Mouse (Mus musculus): ENCODE data around the gene Ampd1. TPM values are rescaled to one million over a fixed set of nuclear protein-coding genes. Genes with fewer than 3 reads are reported as not detected.

The Ampd1 gene
- polyA plus RNA-seq, 1 experiment from 2014 or later, result 0.70 TPM

DNA sequence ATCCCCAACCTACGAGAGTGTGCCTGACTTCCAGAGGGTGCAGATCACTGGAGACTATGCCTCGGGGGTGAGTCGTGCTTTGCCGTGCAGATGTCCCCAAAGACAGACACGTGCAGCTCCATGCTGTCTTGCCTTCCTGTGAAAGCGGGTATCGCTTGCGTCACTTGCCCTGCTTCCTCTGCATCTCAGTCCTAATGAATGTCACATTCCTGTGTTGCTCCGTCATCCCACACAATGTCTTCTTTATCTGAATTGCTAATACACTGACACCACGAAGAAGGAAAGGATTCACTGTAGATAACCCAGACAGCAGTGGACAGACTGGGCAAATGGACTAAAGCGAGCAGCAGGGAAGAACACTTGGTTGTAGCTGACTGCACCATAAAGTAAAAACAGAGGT lies 7.2 kb downstream of the Ampd1 start:
- Histone ChIP-seq H3K4me2 (no peak overlapping the region), H3K27ac (no peak overlapping the region), H3K9ac (no peak overlapping the region), H3K4me3 (replicated peaks) (no peak overlapping the region), H3K9me3 (replicated peaks) (no peaks in the 10 kb centered on the region), H3K27me3 (no peaks in the 10 kb centered on the region), H3K4me1 (no peaks in the 10 kb centered on the region), H3K36me3 (no peaks in the 10 kb centered on the region)
- 75% methylated on average over 11 of the region's 11 CpGs for WGBS
- no peak for ATAC-seq (replicated peaks; ENCODE audit: low FRiP score)

DNA sequence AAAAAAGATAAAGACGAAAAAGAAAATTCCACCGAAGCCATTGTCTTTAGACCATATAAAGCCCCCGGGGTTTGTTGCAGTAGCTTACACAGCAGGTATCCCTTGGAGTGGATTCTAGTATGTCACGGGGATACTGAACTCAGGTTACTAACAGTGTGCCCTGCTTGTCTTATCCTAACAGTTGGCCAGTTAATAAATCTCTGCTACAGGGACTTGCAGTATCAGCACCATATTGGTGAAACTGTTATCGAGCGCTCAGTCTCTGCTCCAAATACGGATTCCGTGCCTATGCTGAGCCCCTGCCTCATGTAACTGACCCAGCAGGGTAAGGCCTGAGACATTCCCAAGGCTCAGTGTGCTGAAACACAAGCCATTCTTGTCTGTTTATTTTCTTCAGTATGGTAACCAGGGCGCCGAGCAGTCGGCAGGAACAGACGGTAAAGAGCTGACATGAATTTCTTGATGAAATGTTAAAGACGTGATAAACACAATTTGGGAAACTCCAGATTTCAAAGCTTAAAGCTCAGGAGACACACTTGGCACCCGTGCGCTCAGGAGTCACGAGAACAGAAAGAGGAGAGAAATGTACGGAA lies 8.1 kb downstream of the Ampd1 start:
- Histone ChIP-seq H3K27me3 (no peaks in the 10 kb centered on the region), H3K4me2 (no peak overlapping the region), H3K4me1 (no peaks in the 10 kb centered on the region), H3K9me3 (replicated peaks) (no peaks in the 10 kb centered on the region), H3K36me3 (no peaks in the 10 kb centered on the region), H3K27ac (no peak overlapping the region), H3K9ac (no peak overlapping the region), H3K4me3 (replicated peaks) (no peak overlapping the region)
- 77% methylated on average over 17 of the region's 17 CpGs for WGBS
- no peak for ATAC-seq (replicated peaks; ENCODE audit: low FRiP score)

DNA sequence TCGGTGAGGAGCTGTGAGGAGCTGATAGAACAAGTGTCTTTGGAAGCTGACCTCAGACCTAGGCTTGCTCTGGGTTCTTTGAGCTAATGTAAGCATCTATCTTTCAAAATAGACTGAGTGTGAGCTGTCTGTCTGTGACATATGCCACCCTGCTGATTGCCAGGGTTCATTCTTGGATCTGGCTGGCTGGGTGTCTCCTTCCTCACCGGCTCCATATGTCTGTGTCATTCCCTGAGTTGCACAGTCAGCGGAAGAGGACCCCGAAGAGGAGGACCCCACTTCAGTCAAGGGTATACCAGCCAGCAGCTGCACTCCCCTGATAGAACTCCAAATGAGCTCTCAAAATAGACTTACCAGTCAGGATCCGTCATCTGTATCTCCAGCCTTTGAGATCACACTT lies 8.9 kb downstream of the Ampd1 start:
- Histone ChIP-seq H3K27ac (no peak overlapping the region), H3K9me3 (replicated peaks) (no peaks in the 10 kb centered on the region), H3K4me3 (replicated peaks) (no peak overlapping the region), H3K27me3 (no peaks in the 10 kb centered on the region), H3K4me2 (no peak overlapping the region), H3K4me1 (no peaks in the 10 kb centered on the region), H3K9ac (no peak overlapping the region), H3K36me3 (no peaks in the 10 kb centered on the region)
- no peak for ATAC-seq (replicated peaks; ENCODE audit: low FRiP score)
- WGBS, result 86% methylated on average over 5 of the region's 5 CpGs

DNA sequence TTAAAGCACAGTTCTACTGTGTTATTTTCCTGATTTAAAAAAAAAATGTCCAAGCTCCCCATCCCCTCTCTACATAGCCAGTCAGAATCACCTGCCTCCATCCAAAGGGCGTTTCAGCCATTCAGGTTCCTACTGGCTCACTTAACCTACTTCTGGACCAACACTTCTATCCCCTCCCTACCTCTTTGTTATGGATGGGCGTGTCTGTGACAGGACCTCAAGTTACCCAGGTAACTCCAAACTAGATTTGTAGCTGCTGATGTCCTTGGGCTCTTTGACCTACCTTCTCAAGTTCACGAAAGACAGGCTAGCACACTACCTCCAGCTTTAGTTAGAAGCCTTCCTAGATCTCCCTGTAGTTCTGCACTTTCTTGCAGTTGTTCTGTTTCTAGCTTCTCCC lies 12.2 kb downstream of the Ampd1 start:
- Histone ChIP-seq H3K27me3 (no peaks in the 10 kb centered on the region), H3K4me3 (replicated peaks) (no peak overlapping the region), H3K4me2 (no peak overlapping the region), H3K36me3 (no peaks in the 10 kb centered on the region), H3K27ac (no peak overlapping the region), H3K4me1 (no peaks in the 10 kb centered on the region), H3K9me3 (replicated peaks) (no peaks in the 10 kb centered on the region), H3K9ac (no peak overlapping the region)
- no peak for ATAC-seq (replicated peaks; ENCODE audit: low FRiP score)
- 81% methylated on average over 3 of the region's 3 CpGs for WGBS

DNA sequence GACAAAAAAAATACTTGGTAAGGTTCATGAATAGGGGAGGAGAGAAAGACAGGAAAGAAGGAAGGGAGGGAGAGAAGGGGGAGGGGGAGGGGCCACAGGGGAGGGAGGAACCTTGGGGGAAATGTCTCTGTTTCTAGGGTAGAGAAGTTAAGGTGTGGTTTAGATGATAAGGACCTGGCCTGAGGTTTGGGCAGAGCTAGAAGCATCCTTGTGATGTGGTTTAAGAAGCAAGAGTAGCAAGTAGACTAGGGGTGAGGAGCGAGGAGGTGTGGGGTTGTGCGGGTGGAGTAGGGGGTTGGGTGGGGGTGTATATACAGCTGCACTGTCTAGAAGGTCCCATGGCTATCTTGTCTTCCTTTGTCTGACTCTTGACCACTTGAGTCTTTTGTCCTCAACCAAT lies 17.9 kb downstream of the Ampd1 start:
- Histone ChIP-seq H3K27ac (no peak overlapping the region), H3K9ac (no peak overlapping the region), H3K27me3 (no peaks in the 10 kb centered on the region), H3K4me1 (no peaks in the 10 kb centered on the region), H3K9me3 (replicated peaks) (no peaks in the 10 kb centered on the region), H3K36me3 (no peaks in the 10 kb centered on the region), H3K4me3 (replicated peaks) (no peak overlapping the region), H3K4me2 (no peak overlapping the region)
- ATAC-seq (replicated peaks; ENCODE audit: low FRiP score), result no peak
- WGBS, result 89% methylated on average over 2 of the region's 2 CpGs

DNA sequence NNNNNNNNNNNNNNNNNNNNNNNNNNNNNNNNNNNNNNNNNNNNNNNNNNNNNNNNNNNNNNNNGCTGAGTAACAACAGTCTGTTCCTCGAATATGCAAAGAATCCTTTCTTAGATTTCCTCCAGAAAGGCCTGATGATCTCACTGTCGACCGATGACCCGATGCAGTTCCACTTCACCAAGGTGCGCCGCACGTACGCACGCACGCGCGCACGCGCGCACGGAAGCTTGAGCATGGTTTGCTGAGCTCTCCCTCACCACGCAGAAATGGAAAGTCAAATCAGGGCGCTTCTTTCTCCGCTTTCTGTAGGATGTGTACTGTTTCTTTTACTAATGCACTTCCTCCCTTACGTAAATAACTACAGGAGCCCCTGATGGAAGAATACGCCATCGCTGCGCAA lies 24.8 kb downstream of the Ampd1 start:
- no peak overlapping the region for H3K4me3 ChIP-seq (replicated peaks)
- H3K36me3 ChIP-seq, result no peaks in the 10 kb centered on the region
- WGBS, result 81% methylated on average over 23 of the region's 23 CpGs
- no peaks in the 10 kb centered on the region for H3K9me3 ChIP-seq (replicated peaks)
- H3K27ac ChIP-seq, result no peak overlapping the region
- ATAC-seq (replicated peaks; ENCODE audit: low FRiP score), result no peak
- peaks cover 11% of the 10 kb centered on the region for H3K4me1 ChIP-seq
- no peak overlapping the region for H3K9ac ChIP-seq
- H3K27me3 ChIP-seq, result no peaks in the 10 kb centered on the region
- H3K4me2 ChIP-seq, result no peak overlapping the region

DNA sequence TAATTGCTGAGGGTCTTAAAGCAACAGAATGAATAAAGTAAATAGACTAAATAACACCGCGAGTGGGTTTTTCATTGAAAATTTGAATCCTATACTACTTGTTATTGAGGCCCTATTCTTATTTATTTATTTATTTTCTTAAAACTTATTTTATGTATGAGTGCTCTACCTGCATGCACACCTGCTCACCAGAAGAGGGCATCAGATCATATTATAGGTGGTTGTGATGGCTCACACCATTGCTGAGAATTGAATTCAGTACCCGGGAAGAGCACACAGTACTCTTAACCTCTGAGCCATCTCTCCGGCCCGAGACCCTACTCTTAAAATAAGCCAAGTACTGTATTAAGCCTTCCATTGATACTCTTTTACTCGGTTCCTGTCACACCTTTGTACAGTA lies 25.9 kb downstream of the Ampd1 start:
- no peaks in the 10 kb centered on the region for H3K27me3 ChIP-seq
- WGBS, result 87% methylated on average over 6 of the region's 6 CpGs
- H3K4me3 ChIP-seq (replicated peaks), result no peak overlapping the region
- peaks cover 11% of the 10 kb centered on the region for H3K4me1 ChIP-seq
- no peak for ATAC-seq (replicated peaks; ENCODE audit: low FRiP score)
- H3K9ac ChIP-seq, result no peak overlapping the region
- H3K9me3 ChIP-seq (replicated peaks), result no peaks in the 10 kb centered on the region
- no peaks in the 10 kb centered on the region for H3K36me3 ChIP-seq
- H3K27ac ChIP-seq, result no peak overlapping the region
- H3K4me2 ChIP-seq, result no peak overlapping the region

DNA sequence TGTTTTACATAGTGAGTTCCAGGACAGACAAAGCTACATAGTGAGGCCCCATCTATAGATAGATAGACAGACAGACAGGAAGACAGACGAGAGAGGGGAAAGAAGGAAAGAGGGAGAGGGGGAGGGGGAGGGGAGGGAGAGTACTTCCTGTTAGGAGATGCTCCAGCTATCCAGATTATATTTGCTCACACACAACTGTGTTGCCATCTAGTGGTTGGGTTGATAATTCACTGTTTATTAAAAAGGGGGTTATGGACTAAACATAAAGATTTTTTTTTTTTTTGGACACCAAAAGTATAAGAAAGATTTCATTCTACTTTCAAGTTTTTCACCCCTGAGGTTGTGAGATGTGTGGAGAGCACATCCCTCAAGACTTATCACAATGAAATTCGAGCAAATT lies 26.9 kb downstream of the Ampd1 start:
- WGBS, result 68% methylated on average over 2 of the region's 2 CpGs
- H3K27me3 ChIP-seq, result no peaks in the 10 kb centered on the region
- no peaks in the 10 kb centered on the region for H3K36me3 ChIP-seq
- H3K4me3 ChIP-seq (replicated peaks), result no peak overlapping the region
- no peak overlapping the region for H3K9ac ChIP-seq
- H3K27ac ChIP-seq, result no peak overlapping the region
- ATAC-seq (replicated peaks; ENCODE audit: low FRiP score), result no peak
- H3K9me3 ChIP-seq (replicated peaks), result no peaks in the 10 kb centered on the region
- H3K4me1 ChIP-seq, result peaks cover 11% of the 10 kb centered on the region
- H3K4me2 ChIP-seq, result no peak overlapping the region

DNA sequence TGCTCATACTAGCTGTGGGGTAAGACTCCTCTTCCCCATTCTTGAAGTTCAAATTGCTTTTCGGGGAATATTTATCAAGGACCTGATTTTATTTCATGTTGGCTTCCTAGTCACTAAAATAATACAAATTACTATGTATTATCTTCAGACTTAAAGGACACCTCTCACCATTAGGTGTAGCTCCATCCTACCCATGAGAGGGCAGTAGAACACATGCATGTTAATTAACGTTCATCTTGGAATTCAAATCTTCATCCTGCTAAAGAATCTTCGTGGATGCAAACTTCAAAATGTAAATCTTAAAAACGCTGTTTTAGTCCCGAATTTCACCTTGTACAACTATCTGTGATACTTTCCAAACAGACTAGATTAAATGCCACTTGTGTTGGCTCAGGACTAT lies 27.4 kb downstream of the Ampd1 start:
- H3K36me3 ChIP-seq, result no peaks in the 10 kb centered on the region
- no peaks in the 10 kb centered on the region for H3K27me3 ChIP-seq
- H3K4me3 ChIP-seq (replicated peaks), result no peak overlapping the region
- H3K4me2 ChIP-seq, result no peak overlapping the region
- H3K27ac ChIP-seq, result no peak overlapping the region
- ATAC-seq (replicated peaks; ENCODE audit: low FRiP score), result no peak
- no peak overlapping the region for H3K9ac ChIP-seq
- peaks cover 11% of the 10 kb centered on the region for H3K4me1 ChIP-seq
- 62% methylated on average over 5 of the region's 5 CpGs for WGBS
- H3K9me3 ChIP-seq (replicated peaks), result no peaks in the 10 kb centered on the region

DNA sequence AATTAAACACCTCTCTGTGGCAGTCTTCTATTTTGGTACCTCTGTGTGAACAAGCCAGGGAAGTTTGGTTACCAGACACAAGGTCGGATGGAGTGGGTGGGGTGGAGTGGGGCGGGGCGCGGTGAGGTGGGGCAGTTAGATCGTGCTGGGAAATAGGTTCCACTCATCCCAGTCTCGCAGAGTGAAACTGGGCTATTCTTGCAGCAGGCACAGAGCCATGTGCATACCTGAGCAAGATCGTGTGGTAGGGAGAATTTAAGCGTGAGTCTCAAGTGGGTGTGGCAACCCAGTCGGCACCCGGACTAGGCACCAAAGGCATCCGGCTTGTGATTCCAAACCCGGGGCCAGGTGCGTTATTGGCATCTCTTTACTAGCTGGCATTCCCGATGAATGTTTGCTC lies 28.1 kb downstream of the Ampd1 start:
- Histone ChIP-seq H3K4me2 (peak overlapping the region; percentile 86), H3K4me1 (peaks cover 11% of the 10 kb centered on the region), H3K36me3 (no peaks in the 10 kb centered on the region), H3K27ac (peak overlapping the region; percentile 35; the same call in 1 of the 2 replicates), H3K27me3 (no peaks in the 10 kb centered on the region), H3K9me3 (replicated peaks) (no peaks in the 10 kb centered on the region), H3K9ac (peak overlapping the region; percentile 59; the same call in 1 of the 2 replicates), H3K4me3 (replicated peaks) (peak overlapping the region; percentile 64)
- ATAC-seq (replicated peaks; ENCODE audit: low FRiP score), result peak; percentile 49
- under 1% methylated on average over 14 of the region's 14 CpGs for WGBS

DNA sequence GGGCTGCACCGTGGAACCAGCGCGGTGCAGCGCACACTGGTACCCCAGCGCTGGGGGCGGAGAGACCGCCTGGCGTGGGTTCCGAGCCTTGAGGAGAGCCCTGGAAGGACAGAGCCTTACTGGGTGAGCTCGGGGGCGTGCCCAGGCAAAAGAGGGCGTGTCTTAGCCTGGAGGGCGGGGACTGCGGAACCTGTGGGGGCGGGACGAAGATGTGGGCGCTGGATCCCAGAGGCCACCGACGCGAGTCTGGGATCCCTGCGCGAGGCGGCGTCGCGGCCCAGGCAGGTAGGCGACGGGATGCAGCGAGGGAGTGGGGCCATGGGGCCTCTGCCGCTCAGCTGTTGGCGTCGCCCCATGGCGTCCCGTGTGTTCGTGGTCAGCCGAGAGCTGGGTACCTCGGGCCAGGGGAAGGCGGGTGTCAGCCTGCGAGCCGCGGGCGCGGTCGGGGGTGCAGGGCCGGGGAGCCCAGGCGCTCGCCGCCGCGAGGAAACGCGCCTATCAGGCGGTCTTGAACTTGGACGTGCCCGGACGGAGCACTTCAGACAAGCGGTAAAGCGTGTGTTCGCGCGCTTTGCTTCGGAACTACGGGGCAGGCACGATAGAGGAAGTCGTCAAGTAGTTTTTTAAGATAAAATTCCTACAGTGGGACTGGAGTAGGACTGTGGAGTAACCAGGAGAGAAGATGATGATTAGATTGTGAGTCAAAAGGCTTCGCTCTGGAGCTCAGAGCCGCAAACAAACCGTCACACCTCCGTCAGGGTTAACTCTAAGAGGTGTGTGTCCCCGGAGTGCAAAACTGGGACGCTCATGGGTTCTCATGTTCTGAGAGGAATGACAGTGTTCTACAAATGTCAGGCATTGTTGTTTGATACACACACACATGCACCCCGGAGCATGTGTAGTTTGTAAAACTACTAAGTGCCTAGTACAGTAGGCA lies 28.9 kb downstream of the Ampd1 start, which contains the start of gene Dennd2c:
Gene Dennd2c (plus strand): TSS at position 151 of the 937 bp plus-strand sequence.
- H3K4me2 ChIP-seq, result peak within 1 kb of the TSS; percentile 86
- H3K27me3 ChIP-seq, result no peaks in the 10 kb centered on the region
- H3K9ac ChIP-seq, result peak within 1 kb of the TSS; percentile 59
- no peaks in the 10 kb centered on the region for H3K9me3 ChIP-seq (replicated peaks)
- peak; percentile 99 for ATAC-seq (replicated peaks; ENCODE audit: low FRiP score)
- peak within 1 kb of the TSS; percentile 64 for H3K4me3 ChIP-seq (replicated peaks)
- WGBS, result 1% methylated on average over 72 of the region's 72 CpGs
- no peaks in the 10 kb centered on the region for H3K36me3 ChIP-seq
- H3K4me1 ChIP-seq, result peaks cover 11% of the 10 kb centered on the region
- H3K27ac ChIP-seq, result peak within 1 kb of the TSS; percentile 35; the same call in 1 of the 2 replicates

DNA sequence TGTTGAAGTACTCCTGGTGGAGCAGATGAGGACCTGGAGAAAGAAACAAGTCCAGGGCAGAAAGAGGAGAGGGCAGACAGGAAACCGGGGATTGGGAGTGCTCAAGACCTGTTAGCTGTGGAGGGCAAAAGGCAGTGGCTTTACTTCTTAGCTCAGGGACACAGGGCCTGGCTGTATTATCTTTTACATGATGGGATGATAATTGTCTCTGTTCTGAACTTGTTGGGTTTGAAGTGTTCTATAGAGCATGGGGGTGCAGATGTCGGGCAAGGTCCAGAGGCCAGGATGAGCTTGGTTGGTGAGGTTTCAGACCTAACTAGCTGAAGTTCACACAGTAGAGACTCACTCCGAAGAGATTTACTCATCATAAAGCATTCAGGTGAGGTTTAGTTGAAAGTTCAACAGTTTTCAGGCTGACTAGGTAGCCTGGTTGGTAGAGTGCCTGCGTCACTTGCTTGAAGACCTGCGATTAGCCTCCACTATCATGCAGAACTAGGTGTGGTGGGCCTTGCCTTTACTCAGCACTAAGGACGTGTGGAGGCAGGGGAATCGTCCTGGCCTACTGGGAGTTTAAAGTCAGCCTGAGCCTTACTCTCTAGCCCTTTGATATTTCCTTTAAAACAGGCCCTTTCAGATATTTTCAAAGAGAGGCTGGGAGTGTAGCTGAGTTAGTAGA lies 33.9 kb downstream of the Ampd1 start:
- no peak overlapping the region for H3K27ac ChIP-seq
- H3K36me3 ChIP-seq, result no peaks in the 10 kb centered on the region
- ATAC-seq (replicated peaks; ENCODE audit: low FRiP score), result no peak
- WGBS, result 82% methylated on average over 7 of the region's 7 CpGs
- H3K9me3 ChIP-seq (replicated peaks), result no peaks in the 10 kb centered on the region
- H3K9ac ChIP-seq, result no peak overlapping the region
- no peak overlapping the region for H3K4me2 ChIP-seq
- peaks cover 6% of the 10 kb centered on the region; the same call in 1 of the 2 replicates for H3K4me1 ChIP-seq
- no peaks in the 10 kb centered on the region for H3K27me3 ChIP-seq
- H3K4me3 ChIP-seq (replicated peaks), result no peak overlapping the region

All from kidney, embryonic 15.5 days (tissue).